Mouse (Mus musculus): ENCODE results near the gene Gpx1.
A peak's percentile ranks its signal among the peaks of the same experiment; 100 is the strongest.

The Gpx1 gene

DNA sequence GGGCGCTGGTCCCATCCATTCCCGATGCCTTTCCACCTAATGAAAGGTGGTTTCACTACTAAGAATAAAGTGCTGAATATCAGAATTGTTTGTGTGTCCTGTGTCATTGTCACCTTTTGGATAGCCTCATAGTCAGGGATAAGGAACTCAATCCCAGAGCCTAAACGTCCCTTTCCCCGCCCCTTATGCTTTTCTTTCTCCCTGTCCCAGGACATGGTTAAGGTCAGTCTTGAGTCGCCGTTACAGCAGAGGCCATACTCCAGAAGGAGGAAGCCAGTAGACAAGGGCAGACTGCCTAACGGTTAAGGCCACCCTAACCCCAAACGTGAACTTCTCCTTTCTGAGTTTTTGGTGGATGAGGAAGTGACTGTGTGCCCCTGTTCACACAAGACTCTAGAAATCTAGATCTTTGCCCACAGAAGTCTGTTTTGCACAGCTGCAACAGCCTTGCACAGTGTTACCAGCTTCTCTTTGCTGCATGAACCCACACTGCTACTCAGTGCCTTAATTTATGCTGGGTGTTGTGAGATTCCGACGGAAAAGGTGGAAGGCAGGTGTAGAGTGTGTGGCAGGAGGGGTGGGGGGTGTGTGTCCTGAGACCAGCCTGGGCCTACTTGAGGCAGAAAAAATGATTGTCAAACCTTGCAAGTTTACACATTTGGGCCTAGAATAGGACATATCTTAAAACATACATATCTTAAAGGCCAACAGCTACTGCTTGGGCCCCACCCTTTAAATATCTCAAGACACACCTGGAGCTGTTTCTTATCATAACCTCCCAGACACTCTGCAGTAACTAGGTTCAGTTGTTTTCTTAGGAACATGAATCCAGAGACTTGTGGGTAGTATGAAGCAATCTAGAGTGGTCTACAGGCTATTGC lies 1.8 kb downstream of the Gpx1 start:
- DNase-seq = peak; percentile 20

DNA sequence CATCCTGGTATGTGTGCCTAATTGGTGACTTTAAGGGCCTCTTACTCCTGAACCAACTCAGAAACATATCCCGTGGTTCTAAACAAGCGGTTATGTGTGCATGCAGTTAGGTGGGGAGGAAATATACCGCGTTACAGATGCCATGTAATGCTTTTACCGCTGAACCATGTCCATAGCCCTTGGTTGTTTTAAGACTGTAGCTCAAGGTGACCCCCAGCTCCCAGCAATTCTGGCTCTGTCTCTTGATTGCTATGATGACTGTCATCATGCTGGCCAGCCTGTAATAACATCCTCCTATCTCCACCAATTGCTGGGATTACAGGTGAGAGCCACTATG lies 2.4 kb downstream of the Gpx1 start:
- DNase-seq = no peak

- peak; percentile 11 for DNase-seq
Measured at GRCm38 (mm10) chr9:108341801-108342200, 3.1 kb downstream of the Gpx1 start.

- peak; percentile 28 for DNase-seq
Measured at GRCm38 (mm10) chr9:108342301-108342831, 3.7 kb downstream of the Gpx1 start.

GRCm38 (mm10) chr9:108343331-108343730 lies 4.6 kb downstream of the Gpx1 start:
- no peak for DNase-seq

- no peak for DNase-seq
Measured at GRCm38 (mm10) chr9:108343835-108344234, 5.1 kb downstream of the Gpx1 start.

DNA sequence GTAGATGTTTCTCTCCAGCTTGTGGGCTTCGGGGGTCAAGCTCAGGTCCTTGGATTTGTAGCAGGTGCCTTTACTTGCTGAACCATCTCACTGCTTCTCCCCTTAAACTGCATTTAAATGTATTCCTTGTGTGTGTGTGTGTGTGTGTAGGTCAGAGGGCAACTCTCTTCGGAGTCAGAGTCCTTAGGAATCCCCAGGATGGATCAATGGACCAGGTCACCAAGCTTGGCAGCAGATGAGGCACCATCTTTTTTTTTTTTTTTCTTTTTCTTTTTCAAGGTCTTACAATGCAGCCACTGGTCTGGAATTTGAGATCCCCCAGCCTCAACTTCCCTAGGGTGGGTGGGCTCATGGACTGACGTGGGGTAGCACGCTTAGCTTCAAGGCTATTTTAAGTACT lies 5.8 kb downstream of the Gpx1 start:
- no peak for DNase-seq

GRCm38 (mm10) chr9:108347024-108347423 lies 8.3 kb downstream of the Gpx1 start:
- DNase-seq = no peak

DNA sequence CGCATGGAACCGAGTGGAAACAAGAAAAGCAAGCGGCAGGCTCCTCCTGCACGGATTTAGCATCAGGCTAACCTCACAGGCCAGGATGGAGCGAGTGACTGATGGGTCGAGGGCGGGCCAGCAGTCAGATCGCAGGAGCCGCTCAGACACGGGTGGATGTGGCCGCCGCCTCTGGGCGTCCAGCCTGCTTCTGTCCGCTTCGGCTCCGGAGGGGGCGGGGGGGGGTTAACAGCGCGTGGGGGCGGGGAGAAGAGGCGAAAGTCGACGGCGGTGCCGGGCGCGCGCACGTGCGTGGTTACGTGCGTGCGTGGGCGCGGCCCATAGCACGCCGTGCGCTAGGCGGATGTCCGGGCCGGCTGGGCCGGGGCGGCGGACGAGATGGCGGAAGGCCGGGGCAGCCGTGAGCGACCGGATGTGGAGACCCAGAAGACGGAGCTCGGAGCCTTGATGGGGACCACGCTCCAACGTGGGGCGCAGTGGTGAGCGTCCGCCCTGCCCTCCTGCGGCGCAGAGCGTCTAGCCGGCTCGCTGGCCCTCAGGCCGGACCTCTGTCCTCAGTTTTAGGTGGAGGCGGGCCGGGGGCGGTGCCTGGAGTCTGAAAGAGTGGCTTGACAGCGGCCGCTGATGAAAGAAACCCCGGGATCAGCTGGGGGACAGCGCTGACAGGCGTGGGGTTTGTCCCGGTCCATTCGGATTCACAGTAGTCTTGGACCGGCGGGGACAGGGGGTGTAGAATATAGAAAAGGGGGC lies 9.0 kb downstream of the Gpx1 start, which contains the start of gene Usp4:
Gene Usp4 (plus strand): TSS at position 314 of the 750 bp plus-strand sequence.
- DNase-seq = peak; percentile 91

DNA sequence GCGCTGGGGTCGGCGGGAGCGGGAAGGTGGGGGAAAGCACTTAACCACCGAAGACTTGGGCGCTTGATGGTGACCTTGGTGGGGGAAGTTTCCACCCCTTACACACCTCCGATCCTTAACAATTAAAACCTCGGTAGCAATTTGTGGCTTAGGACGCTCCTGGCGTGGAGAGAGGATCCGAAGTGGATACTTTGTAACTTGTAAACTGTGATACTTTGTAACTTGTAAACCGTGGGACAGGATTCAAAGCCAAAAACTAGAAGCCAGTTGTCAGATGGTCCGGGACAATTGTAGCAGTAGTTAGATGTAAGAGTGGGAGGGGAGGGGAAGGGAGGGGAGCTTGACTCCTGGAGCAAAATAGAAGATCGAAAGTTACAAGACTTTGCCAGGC lies 9.6 kb downstream of the Gpx1 start:
- no peak for DNase-seq

DNA sequence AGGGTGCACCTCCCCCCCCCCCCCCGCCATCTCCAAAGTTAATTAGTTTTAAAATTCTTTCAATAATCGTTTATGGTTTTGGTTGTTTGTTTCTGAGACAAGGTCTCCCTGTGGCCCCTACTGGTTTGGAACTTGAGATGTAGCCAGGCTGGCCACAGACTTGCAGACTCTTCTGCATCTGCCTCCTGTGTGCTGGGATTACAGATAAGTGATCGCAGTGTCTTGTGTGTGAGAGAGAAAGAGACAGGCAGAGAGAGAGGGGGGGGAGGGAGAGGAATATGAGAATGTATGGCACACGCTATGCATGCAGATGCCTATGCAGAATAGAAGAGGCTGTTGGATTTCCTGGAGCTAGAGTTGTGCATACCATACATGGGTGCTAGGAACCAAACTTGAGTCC lies 11.0 kb downstream of the Gpx1 start:
- DNase-seq = no peak

GRCm38 (mm10) chr9:108378234-108378633 lies 39.5 kb downstream of the Gpx1 start:
- no peak for DNase-seq

DNA sequence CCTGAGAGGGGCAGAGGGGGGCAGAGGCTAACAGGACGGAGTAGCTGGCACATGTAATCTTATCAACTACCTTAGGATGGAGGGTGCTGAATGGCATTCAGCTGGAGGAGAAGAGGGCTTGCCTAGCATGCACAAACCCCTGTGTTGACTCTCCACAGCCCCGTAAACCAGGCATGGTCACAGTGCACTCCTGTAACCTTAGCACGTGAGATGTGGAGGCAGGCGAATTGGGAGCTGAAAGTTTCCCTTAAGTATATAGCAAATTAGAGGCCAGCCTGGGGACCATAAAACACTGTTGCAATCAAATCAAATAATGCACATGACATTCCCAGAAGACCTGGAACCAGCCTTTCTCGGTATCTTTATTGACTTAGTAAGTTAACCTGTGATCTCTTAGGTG lies 40.0 kb downstream of the Gpx1 start:
- DNase-seq = no peak

GRCm38 (mm10) chr9:108379294-108379693 lies 40.6 kb downstream of the Gpx1 start:
- DNase-seq = no peak

DNA sequence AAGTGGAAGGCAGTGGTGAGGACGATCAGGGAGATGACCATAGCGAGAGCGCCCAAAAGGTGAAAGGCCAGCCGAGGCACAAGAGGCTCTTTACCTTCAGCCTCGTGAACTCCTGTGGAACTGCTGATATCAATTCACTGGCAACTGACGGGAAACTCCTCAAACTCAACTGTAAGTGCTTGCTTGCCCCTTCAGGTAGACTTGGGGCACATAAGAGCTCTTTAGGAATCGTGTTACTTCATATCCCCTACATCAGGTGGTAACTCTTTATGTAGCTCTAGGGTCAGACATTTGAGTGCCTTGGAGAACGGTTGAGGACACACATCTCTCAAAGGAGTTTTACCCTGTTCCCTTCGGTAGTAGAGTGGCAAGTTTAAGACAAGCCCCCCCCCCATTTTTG lies 42.7 kb downstream of the Gpx1 start:
- peak; percentile 42 for DNase-seq

DNA sequence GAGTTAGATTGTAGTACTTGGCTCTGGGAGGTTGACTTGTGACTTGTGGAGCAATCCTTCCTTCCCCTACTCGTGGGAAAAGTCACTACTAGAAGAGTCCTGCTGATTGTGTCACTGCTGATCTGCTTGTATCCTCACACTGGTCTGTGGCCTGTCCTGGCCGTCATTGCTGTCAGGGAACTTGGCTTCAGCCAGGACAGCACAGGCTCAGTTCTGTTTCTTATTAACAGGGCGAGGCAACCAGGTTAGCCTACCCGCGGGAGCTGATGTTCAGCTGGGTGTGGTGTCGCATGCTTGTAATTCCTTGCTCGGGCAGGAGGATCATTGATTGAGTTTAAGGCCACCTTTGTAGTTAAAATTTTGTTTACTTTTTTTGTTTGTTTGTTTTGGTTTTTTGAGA lies 46.3 kb downstream of the Gpx1 start:
- no peak for DNase-seq

GRCm38 (mm10) chr9:108386816-108387215 lies 48.1 kb downstream of the Gpx1 start:
- no peak for DNase-seq

- DNase-seq = no peak
Measured at GRCm38 (mm10) chr9:108388601-108389000, 49.9 kb downstream of the Gpx1 start.

- DNase-seq = peak; percentile 40
Measured at GRCm38 (mm10) chr9:108389220-108389619, 50.5 kb downstream of the Gpx1 start.

Measured in lung, postnatal 10 days (tissue).